Mouse (Mus musculus) MEL (cell line): ENCODE data around the gene Dynlt1c. TPM values are rescaled to one million over a fixed set of nuclear protein-coding genes. Genes with fewer than 3 reads are reported as not detected.
A peak's percentile ranks its signal among the peaks of the same experiment; 100 is the strongest.
"Not testable (repeated sequence)": the region's sequence is repeated elsewhere in the genome, so short reads cannot be mapped to it uniquely, and the experiment has no call there.

Experiments used
- DNase-seq: peaks from one replicate; pipeline ENCODE4 v3.0.0; 2011; ENCODE audit warnings: low read depth, low spot score
- H3K27ac ChIP-seq: 2 replicates; pipeline ENCODE4 v1.5.1; 2012; ENCODE audit warnings: low read depth, mild to moderate bottlenecking, control low read depth, low read length, moderate library complexity; ENCODE audit not compliant: control insufficient read depth
- H3K27me3 ChIP-seq, 2 experiments: fragments of 150-350 bp in 1 of 2; sonication (generic) in 1 of 2; 2 replicates each; pipeline ENCODE4 v1.6.1; 2012; ENCODE audit warnings: low read length in 2 of 2, mild to moderate bottlenecking in 2 of 2, improper control_type of control experiment in 1 of 2, moderate library complexity in 1 of 2; ENCODE audit not compliant: insufficient read depth in 2 of 2, control insufficient read depth in 1 of 2
- H3K36me3 ChIP-seq, 2 experiments: 2 replicates each; pipeline ENCODE4 v1.6.1; 2012 to 2014; ENCODE audit warnings: low read length in 2 of 2, improper control_type of control experiment in 1 of 2, inconsistent platforms in 1 of 2, mild to moderate bottlenecking in 1 of 2; ENCODE audit not compliant: insufficient read depth in 2 of 2, control insufficient read depth in 1 of 2
- H3K4me1 ChIP-seq, 2 experiments: fragments of 150-350 bp in 1 of 2; sonication (generic) in 1 of 2; 2 replicates each; pipeline ENCODE4 v1.6.1; 2012; ENCODE audit warnings: low read length in 2 of 2, improper control_type of control experiment in 1 of 2, mild to moderate bottlenecking in 1 of 2; ENCODE audit not compliant: insufficient read depth in 2 of 2, control insufficient read depth in 1 of 2
- H3K4me3 ChIP-seq, 2 experiments: fragments of 150-350 bp in 1 of 2; sonication (generic) in 1 of 2; 2 replicates each; pipeline ENCODE4 v1.5.1; 2012; ENCODE audit warnings: low read depth in 2 of 2, low read length in 2 of 2, mild to moderate bottlenecking in 2 of 2, moderate library complexity in 2 of 2, control low read depth in 1 of 2, improper control_type of control experiment in 1 of 2; ENCODE audit not compliant: control insufficient read depth in 1 of 2, insufficient read depth in 1 of 2
- H3K79me2 ChIP-seq: 2 replicates; pipeline ENCODE4 v1.6.1; 2012; ENCODE audit warnings: mild to moderate bottlenecking, low read length, moderate library complexity; ENCODE audit not compliant: control insufficient read depth, poor library complexity, insufficient read depth
- H3K9ac ChIP-seq: 2 replicates; pipeline ENCODE4 v1.6.1; 2012; ENCODE audit warnings: low read depth, mild to moderate bottlenecking, control low read depth, low read length, moderate library complexity; ENCODE audit not compliant: control insufficient read depth, poor library complexity, severe bottlenecking
- H3K9me3 ChIP-seq: fragments of 150-350 bp; sonication (generic); replicated peaks from 2 replicates; pipeline ENCODE4 v1.6.1; 2012; ENCODE audit warnings: mild to moderate bottlenecking, low read length, improper control_type of control experiment, moderate library complexity; ENCODE audit not compliant: insufficient read depth
- NELFE ChIP-seq: IDR thresholded peaks from 2 replicates; pipeline ENCODE4 v1.6.1; 2011; ENCODE audit warnings: low read depth, low read length, improper control_type of control experiment
- NRF1 ChIP-seq: IDR thresholded peaks from 2 replicates; pipeline ENCODE4 v1.6.1; 2014; ENCODE audit warnings: low read depth, mild to moderate bottlenecking, inconsistent platforms, low read length, improper control_type of control experiment, moderate library complexity; ENCODE audit not compliant: poor library complexity, insufficient read depth, severe bottlenecking
- POLR2A ChIP-seq, 2 experiments: IDR thresholded peaks; 2 replicates each; pipeline ENCODE4 v1.6.1; 2011 to 2012; ENCODE audit warnings: low read length in 2 of 2, mild to moderate bottlenecking in 2 of 2, control low read depth in 1 of 2, improper control_type of control experiment in 1 of 2, low read depth in 1 of 2, moderate library complexity in 1 of 2; ENCODE audit not compliant: control insufficient read depth in 1 of 2, insufficient read depth in 1 of 2, poor library complexity in 1 of 2
- SIN3A ChIP-seq: IDR thresholded peaks from 2 replicates; pipeline ENCODE4 v1.6.1; 2012; ENCODE audit warnings: low read length, improper control_type of control experiment, inconsistent platforms
- polyA plus RNA-seq, 2 experiments: library from polyadenylated mRNA; stranded (reverse) in 1 of 2; unstranded in 1 of 2; fragments of >175 nt in 1 of 2; fragments of >200 nt in 1 of 2; gene quantifications; 2 replicates each; pipeline versions ENCODE4 v1.2.1 to v1.2.4; 2012; ENCODE audit warnings: low replicate concordance in 2 of 2, low read depth in 1 of 2; ENCODE audit not compliant: insufficient read length in 2 of 2, insufficient read depth in 1 of 2, missing spikeins in 1 of 2
- total RNA-seq: library from RNA; depleted of rRNA; stranded (reverse); fragments of 300-350 nt; gene quantifications from 2 replicates; pipeline ENCODE4 v1.2.3, GENCODE M21; 2012; rRNA removed

Dynlt1c gene
- total and polyA plus RNA-seq, 3 experiments = 6.3 to 7.7 TPM; not detected in 1

GRCm38 (mm10) chr17:6655567-6656281 is 54.3 kb downstream of the Dynlt1c start, which contains the start of gene Dynlt1f:
Gene Dynlt1f (minus strand): TSS chr17:6655900.
- not testable (repeated sequence) for H3K9me3 ChIP-seq, H3K36me3 ChIP-seq, H3K4me1 ChIP-seq
- DNase-seq = peak; percentile 59
- Histone ChIP-seq H3K9ac (peak within 1 kb of the TSS; percentile 74), H3K27ac (peak within 1 kb of the TSS; percentile 69)
- TF ChIP-seq NELFE (peak; percentile 56; the same call in 1 of the 2 replicates), SIN3A (peak; percentile 21; the same call in 1 of the 2 replicates), POLR2A (IDR thresholded peaks at IDR 0.05; ENCODE audit: control insufficient read depth in 1 of 2, insufficient read depth in 1 of 2, low read depth in 1 of 2, low read length in 2 of 2, poor library complexity in 1 of 2) (peak in 1 of 2 experiments; percentile 39; a peak in 2 of 4 replicates), NRF1 (peak; percentile 49; the same call in 1 of the 2 replicates)
- TF ChIP-seq, all 39 proteins: peak for 4; not testable (repeated sequence) for 35
- H3K27me3 ChIP-seq, H3K79me2 ChIP-seq: not testable (repeated sequence)
- H3K4me3 ChIP-seq = peak within 1 kb of the TSS; percentile 63 to 77

- not testable (repeated sequence) for H3K9me3 ChIP-seq, H3K79me2 ChIP-seq, H3K4me3 ChIP-seq, DNase-seq, H3K36me3 ChIP-seq, H3K4me1 ChIP-seq, H3K27ac ChIP-seq, H3K9ac ChIP-seq, H3K27me3 ChIP-seq
Measured at GRCm38 (mm10) chr17:6656471-6656870, 55.0 kb downstream of the Dynlt1c start.

GRCm38 (mm10) chr17:6658801-6659200 is 57.3 kb downstream of the Dynlt1c start, which contains the start of gene Sytl3:
Gene Sytl3 (plus strand): TSS chr17:6659093.
- not testable (repeated sequence) for H3K9me3 ChIP-seq, H3K4me1 ChIP-seq, H3K4me3 ChIP-seq, H3K79me2 ChIP-seq, H3K9ac ChIP-seq, DNase-seq, H3K36me3 ChIP-seq, H3K27ac ChIP-seq, H3K27me3 ChIP-seq

Other genes starting within 250 kb of the Dynlt1c start
- 162 and 184 TPM in 2 replicates for gene Dynlt1b, start 171.6 kb upstream of the Dynlt1c start, total RNA-seq
- gene Dynlt1b, start 171.6 kb upstream of the Dynlt1c start, polyA plus RNA-seq = 100 to 1,000 TPM in 1 of 2 experiments, not detected in 1; 263 TPM
- gene Dynlt1f, start 54.2 kb downstream of the Dynlt1c start, total RNA-seq = 108 and 122 TPM in 2 replicates
- 100 to 1,000 TPM in 1 of 2 experiments, not detected in 1; 148 TPM for gene Dynlt1f, start 54.2 kb downstream of the Dynlt1c start, polyA plus RNA-seq
- not detected in 2 replicates for gene Sytl3, start 57.4 kb downstream of the Dynlt1c start, total RNA-seq
- gene Sytl3, start 57.4 kb downstream of the Dynlt1c start, polyA plus RNA-seq = not detected
- gene Ezr, start 181.1 kb downstream of the Dynlt1c start, total RNA-seq = 43.0 and 48.7 TPM in 2 replicates
- 10 to 100 TPM in 1 of 2 experiments, not detected in 1; 88.7 TPM for gene Ezr, start 181.1 kb downstream of the Dynlt1c start, polyA plus RNA-seq